In the genomic region with DNA sequence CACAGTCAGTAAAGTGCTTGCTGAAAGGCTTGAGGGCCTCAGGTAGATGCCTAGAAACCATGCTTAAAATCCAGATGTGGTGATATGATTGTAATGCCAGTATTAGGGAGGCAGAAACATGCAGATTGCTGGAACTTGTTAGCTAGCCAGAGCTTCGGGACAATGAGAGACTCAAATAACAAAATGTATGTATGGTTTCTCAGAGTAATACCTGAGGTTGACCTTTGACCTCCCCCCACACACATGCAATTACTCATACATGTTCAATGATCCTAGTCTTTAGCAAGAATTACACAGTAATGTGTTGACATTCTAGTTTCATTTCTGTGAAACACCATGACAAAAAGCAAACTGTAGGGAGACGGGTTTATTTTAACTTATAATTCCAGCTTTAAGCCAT, we compare ENCODE assay signal across 15 mouse cellular contexts.
"Had no signal": no experiment of that assay in that cellular context is flagged by ENCODE, and none has a peak within 500 bp of the region (broad histone marks: within the 10 kb centered on the region; RNA-seq: fewer than 3 reads in every experiment).

No protein-coding gene starts in this region.

- DNase-seq: kidney, adult 11 months; kidney, postnatal 10 days; kidney, postnatal 4 days; left cerebral cortex, postnatal 4 days; lung, embryonic 14.5 days; lung, postnatal 10 days; lung, postnatal 4 days; midbrain, embryonic 14.5 days; retina, postnatal 1 day; right cerebral cortex, postnatal 4 days had no signal

- H3K36me3 ChIP-seq: limb, embryonic 13.5 days; liver, embryonic 15.5 days; midbrain, embryonic 10.5 days; neural tube, embryonic 13.5 days had no signal

- H3K4me3 ChIP-seq: layer of hippocampus, adult 2 months; limb, embryonic 13.5 days; liver, embryonic 15.5 days; midbrain, embryonic 10.5 days; neural tube, embryonic 13.5 days had no signal

- H3K27ac ChIP-seq: layer of hippocampus, adult 2 months; limb, embryonic 13.5 days; liver, embryonic 15.5 days; midbrain, embryonic 10.5 days; neural tube, embryonic 13.5 days had no signal

- H3K27me3 ChIP-seq: limb, embryonic 13.5 days; liver, embryonic 15.5 days; neural tube, embryonic 13.5 days had no signal

- H3K4me1 ChIP-seq: liver, embryonic 15.5 days; neural tube, embryonic 13.5 days had no signal
